Mouse (Mus musculus) pancreas, adult 10 weeks (tissue): Measurements from ENCODE around the gene Rfk. TPM values are rescaled to one million over a fixed set of nuclear protein-coding genes. Genes with fewer than 3 reads are reported as not detected.

Experiments
- polyA plus RNA-seq: library from polyadenylated mRNA; stranded (reverse); fragments of 350-450 nt; fragmentation: Illumina TruSeq; extraction: RNeasy Lipid Tissue Mini Kit (QIAGEN cat#74804); gene quantifications from one replicate; pipeline ENCODE4 v1.2.3, GENCODE M21; 2015; ENCODE audit warnings: low read depth, low replicate concordance; ENCODE audit not compliant: insufficient read depth

The Rfk gene
- polyA plus RNA-seq, result 12.0 TPM

GRCm38 (mm10) chr19:17393841-17394591 lies at the start of gene Rfk:
Rfk (plus strand) TSS chr19:17394043.

GRCm38 (mm10) chr19:17372701-17373100 lies 21.1 kb upstream of the Rfk start, which contains the start of gene Gcnt1:
Gcnt1 (minus strand) TSS chr19:17372844.

Other genes with a start within 250 kb of the Rfk start
- gene Gcnt1, start 21.2 kb upstream of the Rfk start, polyA plus RNA-seq, result 3.8 TPM